Mouse (Mus musculus) liver, embryonic 14 days (tissue): ENCODE data around the gene Clcn7. TPM values are rescaled to one million over a fixed set of nuclear protein-coding genes. Genes with fewer than 3 reads are reported as not detected.

Experiments used
- polyA plus RNA-seq: library from polyadenylated mRNA; depleted of rRNA; stranded (reverse); fragments of >200 nt; gene quantifications from 2 replicates; pipeline ENCODE4 v1.2.3, GENCODE M21; 2012; rRNA removed

Gene Clcn7
- 6.7 and 8.2 TPM in 2 replicates for polyA plus RNA-seq

GRCm38 (mm10) chr17:25133275-25133698, at the start of gene Clcn7:
Gene Clcn7 (plus strand): TSS chr17:25133391.

GRCm38 (mm10) chr17:25083444-25083931, 49.7 kb upstream of the Clcn7 start, which contains the start of gene Tmem204:
Gene Tmem204 (minus strand): TSS chr17:25083591.

GRCm38 (mm10) chr17:25115664-25116432, 17.3 kb upstream of the Clcn7 start, which contains the start of gene Telo2:
Gene Telo2 (minus strand): TSS chr17:25115967.

GRCm38 (mm10) chr17:25120406-25120805, 12.8 kb upstream of the Clcn7 start, which contains the start of gene Ptx4:
Gene Ptx4 (plus strand): TSS chr17:25120760.

GRCm38 (mm10) chr17:25162161-25162560, 29.0 kb downstream of the Clcn7 start, which contains the start of gene Ccdc154:
Gene Ccdc154 (plus strand): TSS chr17:25162461.

GRCm38 (mm10) chr17:25175411-25175810, 42.2 kb downstream of the Clcn7 start, which contains the start of gene Gm38655:
Gene Gm38655 (minus strand): TSS chr17:25175471.

GRCm38 (mm10) chr17:25184129-25184691, 51.0 kb downstream of the Clcn7 start, which contains the start of gene BC003965:
Gene BC003965 (plus strand): TSS chr17:25184554.

GRCm38 (mm10) chr17:25188150-25189031, 55.2 kb downstream of the Clcn7 start, which contains the start of gene Unkl:
Gene Unkl (plus strand): TSS chr17:25188397.

Other genes with a start within 250 kb of the Clcn7 start
- gene Nubp2, start 247.0 kb upstream of the Clcn7 start, polyA plus RNA-seq: 23.3 and 35.0 TPM in 2 replicates
- gene Spsb3, start 246.7 kb upstream of the Clcn7 start, polyA plus RNA-seq: 22.9 and 27.5 TPM in 2 replicates
- 7.7 and 8.7 TPM in 2 replicates for gene Eme2, start 238.3 kb upstream of the Clcn7 start, polyA plus RNA-seq
- 44.0 and 47.7 TPM in 2 replicates for gene Mrps34, start 238.3 kb upstream of the Clcn7 start, polyA plus RNA-seq
- gene Nme3, start 236.9 kb upstream of the Clcn7 start, polyA plus RNA-seq: 47.2 and 54.4 TPM in 2 replicates
- gene Mapk8ip3, start 196.4 kb upstream of the Clcn7 start, polyA plus RNA-seq: 29.7 and 32.2 TPM in 2 replicates
- gene Jpt2, start 172.7 kb upstream of the Clcn7 start, polyA plus RNA-seq: 23.3 and 28.1 TPM in 2 replicates
- 7.1 and 8.3 TPM in 2 replicates for gene Cramp1l, start 117.6 kb upstream of the Clcn7 start, polyA plus RNA-seq
- gene Ift140, start 117.3 kb upstream of the Clcn7 start, polyA plus RNA-seq: 54.0 and 61.2 TPM in 2 replicates
- gene Tmem204, start 49.8 kb upstream of the Clcn7 start, polyA plus RNA-seq: 2.4 and 3.1 TPM in 2 replicates
- gene Telo2, start 17.4 kb upstream of the Clcn7 start, polyA plus RNA-seq: 7.4 and 8.8 TPM in 2 replicates
- gene Ptx4, start 12.6 kb upstream of the Clcn7 start, polyA plus RNA-seq: 0.02 TPM in 1 of 2 replicates, not detected in the other
- 0.02 and 0.03 TPM in 2 replicates for gene Ccdc154, start 29.1 kb downstream of the Clcn7 start, polyA plus RNA-seq
- gene Gm38655, start 42.1 kb downstream of the Clcn7 start, polyA plus RNA-seq: not detected in 2 replicates
- 13.3 and 13.8 TPM in 2 replicates for gene BC003965, start 51.2 kb downstream of the Clcn7 start, polyA plus RNA-seq
- gene Unkl, start 55.0 kb downstream of the Clcn7 start, polyA plus RNA-seq: 30.9 and 38.3 TPM in 2 replicates
- gene Gnptg, start 106.7 kb downstream of the Clcn7 start, polyA plus RNA-seq: 10.3 and 11.4 TPM in 2 replicates
- gene Tsr3, start 106.8 kb downstream of the Clcn7 start, polyA plus RNA-seq: 13.1 and 15.0 TPM in 2 replicates
- 0.23 and 0.25 TPM in 2 replicates for gene Baiap3, start 123.0 kb downstream of the Clcn7 start, polyA plus RNA-seq
- 162 and 191 TPM in 2 replicates for gene Ube2i, start 141.2 kb downstream of the Clcn7 start, polyA plus RNA-seq
- 0.67 and 0.69 TPM in 2 replicates for gene Prss34, start 165.0 kb downstream of the Clcn7 start, polyA plus RNA-seq
- not detected in 2 replicates for gene Prss28, start 175.3 kb downstream of the Clcn7 start, polyA plus RNA-seq
- gene Prss29, start 185.3 kb downstream of the Clcn7 start, polyA plus RNA-seq: not detected in 2 replicates
- 0.02 TPM in 1 of 2 replicates, not detected in the other for gene Tpsab1, start 212.2 kb downstream of the Clcn7 start, polyA plus RNA-seq
- 0.07 and 0.16 TPM in 2 replicates for gene Tpsb2, start 232.9 kb downstream of the Clcn7 start, polyA plus RNA-seq
- gene Tpsg1, start 235.9 kb downstream of the Clcn7 start, polyA plus RNA-seq: 0.28 and 0.70 TPM in 2 replicates